Comparison of ENCODE assay signal across 21 mouse cellular contexts in the genomic region with DNA sequence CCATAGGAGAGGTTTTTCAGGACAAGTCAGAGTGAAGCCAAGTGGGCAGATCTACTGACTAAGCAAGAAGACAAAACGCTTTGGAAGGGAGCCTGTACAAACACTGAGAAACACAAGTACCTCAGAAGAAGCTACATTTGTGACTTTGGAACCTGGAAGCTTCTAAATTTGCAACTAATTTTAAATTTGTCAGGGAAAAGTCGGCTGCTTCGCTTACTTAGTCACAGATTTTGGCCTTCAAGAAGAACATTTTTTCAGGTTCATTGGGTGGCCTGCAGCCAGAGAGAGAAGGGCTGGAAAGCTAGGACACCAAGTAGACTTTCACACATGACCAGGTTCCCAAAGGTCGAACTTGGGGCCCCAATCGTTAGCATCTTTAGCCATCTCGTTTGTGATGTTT.
"Had no signal": no experiment of that assay in that cellular context is flagged by ENCODE, and none has a peak within 500 bp of the region (broad histone marks: within the 10 kb centered on the region; RNA-seq: fewer than 3 reads in every experiment).

No protein-coding gene starts in this region.

- ATAC-seq: inflammation-experienced regulatory T-cells, adult 6 months; intestine, embryonic 16.5 days; liver, postnatal 0 days; lung, postnatal 0 days; midbrain, embryonic 15.5 days had no signal

- H3K4me1 ChIP-seq: limb, embryonic 12.5 days; limb, embryonic 15.5 days; midbrain, embryonic 12.5 days; midbrain, embryonic 15.5 days; neural tube, embryonic 12.5 days; neural tube, embryonic 15.5 days; stomach, embryonic 15.5 days had no signal

- DNase-seq: layer of hippocampus, adult 9-11 months; liver, postnatal 0 days; lung, embryonic 14.5 days; right cerebral cortex, adult 18-20 months; right cerebral cortex, postnatal 25 days; spleen, adult 18-20 months; thymus, postnatal 25 days had no signal

- H3K36me3 ChIP-seq: limb, embryonic 12.5 days; limb, embryonic 15.5 days; midbrain, embryonic 12.5 days; midbrain, embryonic 15.5 days; neural tube, embryonic 12.5 days; neural tube, embryonic 15.5 days; stomach, embryonic 15.5 days had no signal

- H3K9me3 ChIP-seq: limb, embryonic 12.5 days; limb, embryonic 15.5 days; midbrain, embryonic 12.5 days; midbrain, embryonic 15.5 days; neural tube, embryonic 12.5 days; neural tube, embryonic 15.5 days; stomach, embryonic 15.5 days had no signal

- H3K4me3 ChIP-seq: layer of hippocampus, adult 2 months; limb, embryonic 12.5 days; limb, embryonic 15.5 days; midbrain, embryonic 12.5 days; midbrain, embryonic 15.5 days; neural tube, embryonic 12.5 days; neural tube, embryonic 15.5 days; stomach, embryonic 15.5 days had no signal

- H3K9ac ChIP-seq: limb, embryonic 12.5 days; limb, embryonic 15.5 days; liver, embryonic 14.5 days; liver, postnatal 0 days; lung, embryonic 14.5 days; midbrain, embryonic 12.5 days; midbrain, embryonic 15.5 days; neural tube, embryonic 12.5 days; neural tube, embryonic 15.5 days; stomach, embryonic 15.5 days had no signal

- H3K4me2 ChIP-seq: limb, embryonic 12.5 days; limb, embryonic 15.5 days; liver, embryonic 11.5 days; lung, embryonic 14.5 days; midbrain, embryonic 12.5 days; midbrain, embryonic 15.5 days; neural tube, embryonic 12.5 days; neural tube, embryonic 15.5 days; stomach, embryonic 15.5 days had no signal

- H3K27ac ChIP-seq: layer of hippocampus, adult 2 months; limb, embryonic 12.5 days; limb, embryonic 15.5 days; liver, embryonic 14.5 days; macrophage; midbrain, embryonic 12.5 days; midbrain, embryonic 15.5 days; neural tube, embryonic 12.5 days; neural tube, embryonic 15.5 days; stomach, embryonic 15.5 days had no signal

- H3K27me3 ChIP-seq: limb, embryonic 12.5 days; limb, embryonic 15.5 days; midbrain, embryonic 12.5 days; midbrain, embryonic 15.5 days; neural tube, embryonic 12.5 days; neural tube, embryonic 15.5 days; stomach, embryonic 15.5 days had no signal
